Mouse (Mus musculus) lung, adult 2 months (tissue): Measurements from ENCODE around the gene Camk2d.

ENCODE experiments used
- CTCF ChIP-seq: fragments of 200-500 bp; IDR thresholded peaks from 2 replicates; pipeline ENCODE4 v1.5.1; 2011; ENCODE audit warnings: mild to moderate bottlenecking, low read length, control low read depth; ENCODE audit not compliant: insufficient read depth
- POLR2A ChIP-seq: fragments of 200-500 bp; IDR thresholded peaks from 2 replicates; pipeline ENCODE4 v1.6.1; 2011; ENCODE audit warnings: low read depth, mild to moderate bottlenecking, control low read depth, low read length, borderline replicate concordance; ENCODE audit errors: extremely low read depth

- TF ChIP-seq POLR2A (no peak), CTCF (no peak)
Observed at GRCm38 (mm10) chr3:126634171-126634570, 38.1 kb downstream of the Camk2d start.
